ENCODE assay signal across 18 mouse cellular contexts in the genomic region with DNA sequence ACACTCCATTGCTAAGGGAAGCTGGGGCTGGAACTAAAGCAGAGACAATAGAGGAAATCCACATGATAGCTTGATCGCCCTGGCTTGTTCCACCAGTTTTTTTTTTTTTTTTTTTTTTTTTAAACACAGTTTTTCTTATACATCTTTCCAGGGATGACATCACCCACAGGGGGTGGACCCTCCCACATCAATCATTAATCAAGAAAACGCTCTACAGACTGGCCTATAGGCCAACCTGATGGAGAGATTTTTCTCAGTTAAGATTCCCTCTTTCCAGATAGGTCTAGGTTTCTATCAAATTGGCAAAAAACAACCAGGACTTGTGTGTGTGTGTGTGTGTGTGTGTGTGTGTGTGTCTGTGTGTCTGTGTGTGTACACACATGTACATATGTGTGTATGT. TPM values are rescaled to one million over a fixed set of nuclear protein-coding genes. Genes with fewer than 3 reads are reported as not detected.
"Had no signal": no experiment of that assay in that cellular context is flagged by ENCODE, and none has a peak within 500 bp of the region (broad histone marks: within the 10 kb centered on the region; RNA-seq: fewer than 3 reads in every experiment).

No protein-coding gene starts in this region.

- H3K27me3 ChIP-seq: limb, embryonic 13.5 days had no signal

- H3K9me3 ChIP-seq: limb, embryonic 13.5 days; midbrain, embryonic 10.5 days had no signal

- H3K4me2 ChIP-seq: limb, embryonic 13.5 days; liver, embryonic 11.5 days; lung, embryonic 14.5 days had no signal

- H3K27ac ChIP-seq: limb, embryonic 13.5 days; midbrain, embryonic 10.5 days had no signal

- DNase-seq: kidney, adult 11 months; kidney, adult 9 months; kidney, postnatal 36 days; layer of hippocampus, adult 9-11 months; left cerebral cortex, postnatal 4 days; lung, embryonic 14.5 days; lung, postnatal 10 days; lung, postnatal 4 days; midbrain, embryonic 14.5 days; right cerebral cortex, postnatal 14 days; thymus, postnatal 36 days had no signal

- H3K9ac ChIP-seq: limb, embryonic 13.5 days; lung, embryonic 14.5 days had no signal

- H3K4me3 ChIP-seq: limb, embryonic 13.5 days; midbrain, embryonic 10.5 days; myocyte had no signal

RNA-seq across cellular contexts. Expression of a gene that starts 9.8 kb away (rescaled TPM):
- total RNA-seq: megakaryocyte, adult 5-6 weeks; neutrophil, adult 5-6 weeks had no signal
- polyA plus RNA-seq: myocyte; thymus, postnatal 0 days had no signal
